Mouse (Mus musculus) heart, postnatal 0 days (tissue): ENCODE results near the gene Rasa4.
A peak's percentile ranks its signal among the peaks of the same experiment; 100 is the strongest.

Experiments
- CTCF ChIP-seq: IDR thresholded peaks from 2 replicates; pipeline ENCODE4 v1.5.1; 2016; ENCODE audit warnings: antibody characterized with exemption, control low read depth, low read depth
- EP300 ChIP-seq: IDR thresholded peaks from 2 replicates; pipeline ENCODE4 v1.6.1; 2016; ENCODE audit warnings: antibody characterized with exemption, low read depth

DNA sequence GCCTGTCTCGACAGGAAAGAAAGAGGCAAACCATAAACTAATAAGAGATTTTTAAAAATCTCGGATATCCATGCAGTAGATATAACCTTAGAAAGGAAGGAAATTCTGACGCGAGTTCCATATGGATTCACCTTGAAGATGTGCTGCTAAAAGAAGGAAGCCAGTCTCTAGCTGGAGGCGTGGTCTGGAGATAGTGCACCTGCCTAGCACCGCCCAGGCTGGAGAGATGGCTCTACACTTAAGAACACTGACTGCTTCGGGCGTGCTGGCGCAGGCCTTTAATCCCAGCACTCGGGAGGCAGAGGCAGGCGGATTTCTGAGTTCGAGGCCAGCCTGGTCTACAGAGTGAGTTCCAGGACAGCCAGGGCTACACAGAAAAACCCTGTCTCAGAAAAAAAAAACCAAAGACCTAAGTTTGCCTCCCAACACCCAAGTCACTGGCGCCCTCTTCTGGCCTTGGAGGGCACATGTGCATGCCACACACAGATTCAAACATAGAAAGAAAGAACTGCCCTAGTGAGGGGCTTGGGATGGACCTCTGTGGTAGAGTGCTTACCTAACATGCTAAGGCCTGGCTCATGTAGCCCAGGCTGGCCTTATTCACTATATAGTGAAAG lies 54.0 kb downstream of the Rasa4 start:
- TF ChIP-seq EP300: no peak
- TF ChIP-seq CTCF: peak; percentile 51
